Mouse (Mus musculus) lung, postnatal 0 days (tissue): ENCODE measurements around the gene Pdk2.

Experiments used
- CTCF ChIP-seq: IDR thresholded peaks from 2 replicates; pipeline ENCODE4 v1.5.1; 2016; ENCODE audit warnings: antibody characterized with exemption, mild to moderate bottlenecking
- EP300 ChIP-seq: IDR thresholded peaks from 2 replicates; pipeline ENCODE4 v1.6.1; 2016; ENCODE audit warnings: antibody characterized with exemption, mild to moderate bottlenecking, control low read depth

DNA sequence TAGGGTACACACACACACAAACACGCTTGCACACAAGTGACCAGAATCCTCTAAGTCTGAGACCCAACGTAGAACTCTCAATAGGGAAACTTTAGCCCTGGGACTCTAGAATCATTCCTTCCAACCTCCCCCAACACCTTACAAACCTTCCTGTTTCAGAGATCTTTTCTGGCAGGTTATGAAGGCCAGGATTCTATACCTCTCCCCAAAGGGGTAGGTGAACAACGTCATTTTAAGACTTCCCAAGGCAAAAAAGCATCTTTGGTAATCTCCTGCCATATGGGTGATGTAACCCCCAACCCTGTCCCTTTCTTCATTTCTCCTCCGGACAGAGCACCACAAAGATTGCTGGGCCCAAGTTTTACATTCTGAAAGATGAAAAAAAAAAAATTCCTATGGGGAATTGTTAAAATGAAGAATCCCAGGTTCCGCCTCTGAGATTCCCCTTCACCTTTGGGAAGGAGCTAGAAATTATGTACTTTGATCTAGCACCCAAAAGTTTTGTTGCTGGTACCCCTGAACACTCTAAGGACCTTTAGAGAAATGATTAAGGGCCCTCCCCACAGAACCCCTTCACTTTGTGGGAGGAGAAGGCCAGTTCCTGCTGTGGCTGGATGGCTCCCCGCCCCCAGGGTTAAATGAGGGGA lies 50.9 kb downstream of the Pdk2 start:
- peak; percentile 33; the same call in 1 of the 2 replicates for TF ChIP-seq EP300
- TF ChIP-seq CTCF = no peak
